Mouse (Mus musculus): ENCODE results near the gene Dock1.

DNA sequence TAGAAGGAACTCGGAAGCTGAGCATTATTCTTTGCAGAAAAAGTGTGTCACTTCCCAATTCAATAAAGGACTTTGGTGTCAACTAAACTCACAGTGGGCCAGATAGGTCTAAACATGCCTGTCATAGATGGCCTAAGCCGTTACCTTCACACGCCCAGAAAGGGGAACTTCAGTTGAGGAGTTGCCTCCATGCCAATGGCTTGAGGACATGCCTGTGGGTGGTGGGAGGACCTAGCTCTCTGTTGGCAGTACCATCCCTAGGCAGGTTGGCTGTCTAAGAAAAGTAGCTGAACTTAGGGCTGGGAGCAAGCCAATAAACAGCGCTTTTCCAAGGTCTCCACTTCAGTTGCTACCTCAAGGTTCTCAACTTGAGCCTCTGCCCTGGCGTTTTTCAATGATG, 53.1 kb downstream of the Dock1 start:
- TF ChIP-seq CTCF (conservative IDR thresholded peaks at IDR 0.05; ENCODE audit: insufficient read depth, insufficient read length, low read depth, low read length), result no peak
- no peak for TF ChIP-seq POLR2A (IDR thresholded peaks at IDR 0.05; ENCODE audit: low read depth, low read length)
